Mouse (Mus musculus) right cerebral cortex, postnatal 4 days (tissue): ENCODE data around the gene Fam122a.

Source experiments
- DNase-seq: peaks from one replicate; pipeline ENCODE4 v3.0.0-alpha.2; 2022

The Fam122a gene

DNA sequence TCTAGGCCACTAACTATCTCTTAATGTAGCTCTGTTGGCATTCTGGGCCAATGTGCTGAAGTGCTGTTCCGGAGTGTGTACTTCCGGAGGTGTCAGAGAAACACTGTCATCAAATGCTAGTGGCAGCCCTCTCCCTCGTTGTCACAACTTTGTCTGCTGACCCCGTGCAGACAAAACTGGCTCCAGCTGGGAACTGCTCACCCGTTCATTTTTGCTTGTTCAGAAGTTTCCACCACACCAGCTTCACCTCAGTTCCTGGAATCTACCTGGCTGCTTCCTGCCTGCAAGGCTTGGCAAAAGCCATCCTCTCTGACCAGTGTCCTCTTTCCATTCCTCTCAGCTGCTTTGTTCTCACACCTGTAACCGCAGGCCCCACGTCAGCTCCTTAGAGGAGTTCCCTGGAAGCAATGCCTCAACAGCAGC lies 50.4 kb downstream of the Fam122a start:
- DNase-seq, result no peak
